Mouse (Mus musculus) bone marrow macrophage, adult 2 months (primary cell): ENCODE data around the gene Bcl2.

Source experiments
- CTCF ChIP-seq: IDR thresholded peaks from 2 replicates; pipeline ENCODE4 v1.5.1; 2012; ENCODE audit warnings: low read depth, mild to moderate bottlenecking, low read length, moderate library complexity
- POLR2A ChIP-seq: IDR thresholded peaks from 2 replicates; pipeline ENCODE4 v1.6.1; 2012; ENCODE audit warnings: mild to moderate bottlenecking, low read depth, low read length, borderline replicate concordance

DNA sequence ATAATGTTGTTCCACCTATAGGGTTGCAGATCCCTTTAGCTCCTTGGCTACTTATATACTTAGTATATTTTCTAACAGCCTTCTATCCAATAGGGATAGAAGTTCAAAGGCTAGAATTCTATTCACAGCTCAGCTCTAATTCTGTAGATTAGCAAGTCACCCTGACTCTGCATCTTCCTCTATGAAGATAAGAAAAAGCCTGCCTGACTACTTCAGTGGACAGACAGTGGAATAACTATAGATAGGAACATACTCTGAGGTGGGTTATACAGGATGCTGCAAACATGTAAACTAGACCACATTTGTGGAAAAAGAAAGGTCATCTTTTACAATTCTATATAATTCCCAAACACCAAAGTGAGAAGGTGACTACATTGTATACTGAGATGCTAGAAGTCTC, 21.5 kb downstream of the Bcl2 start:
- TF ChIP-seq POLR2A (no peak), CTCF (no peak)
